22 mouse cellular contexts compared by ENCODE assay signal in the genomic region with DNA sequence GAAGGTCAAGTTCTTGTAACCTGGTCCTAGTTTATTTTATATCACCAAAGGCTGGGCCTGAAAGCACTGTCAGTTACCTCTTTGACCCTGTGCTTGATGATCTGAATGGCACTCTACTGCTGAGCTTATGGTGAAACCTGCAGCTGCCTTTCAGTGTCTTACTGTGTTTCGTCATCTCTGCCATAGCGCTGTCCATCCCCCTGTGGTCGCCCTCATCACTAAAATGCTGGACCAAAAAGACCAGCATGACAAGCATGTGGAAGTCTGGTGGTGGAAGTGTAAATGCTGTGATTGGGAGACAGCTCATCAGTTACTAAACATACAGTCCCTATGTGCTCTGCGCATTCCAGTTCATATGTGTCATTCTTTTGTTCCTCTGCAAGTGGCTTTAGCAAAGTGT. TPM values are rescaled to one million over a fixed set of nuclear protein-coding genes. Genes with fewer than 3 reads are reported as not detected.
DNase-seq lines count a peak whose midpoint lies in the region; ATAC-seq lines count a peak whose summit lies in the region.
"Had no signal": no experiment of that assay in that cellular context is flagged by ENCODE, and none has a peak within 500 bp of the region (broad histone marks: within the 10 kb centered on the region; RNA-seq: fewer than 3 reads in every experiment).

No protein-coding gene starts in this region.

- DNase-seq in 3T3-L1 (ENCODE audit: low read depth, low spot score): peak; percentile 36
- peak; percentile 50 for DNase-seq in 416B (ENCODE audit: low read depth)
- peak; percentile 22 for DNase-seq in ZHBTc4 (ENCODE audit: low read depth, low spot score)
- no peak for DNase-seq in gastrocnemius, postnatal 4 days (ENCODE audit: low spot score in 2 of 2)
- DNase-seq in right cerebral cortex, postnatal 36 days (ENCODE audit: low spot score in 2 of 2): no peak
- DNase-seq in kidney, postnatal 4 days: no peak
- DNase-seq: adrenal gland, postnatal 10 days; adrenal gland, postnatal 36 days; B cell, adult 2 months; cerebellum, adult 11 months; cerebellum, adult 2 months; cerebellum, adult 9-11 months; cerebellum, postnatal 25 days; forebrain, postnatal 0 days; gastrocnemius, postnatal 36 days; heart, adult 18-20 months; heart, postnatal 10 days; heart, postnatal 36 days had no signal

- peak; percentile 61 for ATAC-seq in granulocyte monocyte progenitor cell, adult 5-6 weeks (replicated peaks; ENCODE audit: poor library complexity, severe bottlenecking)
- no peak for ATAC-seq in frontal cortex, adult (ENCODE audit: low TSS enrichment)
- ATAC-seq: forebrain, embryonic 14.5 days; forebrain, postnatal 0 days; intestine, embryonic 15.5 days had no signal

RNA-seq across cellular contexts. Expression of gene Wdr92, which starts 9.6 kb away (rescaled TPM):
- 14.5 and 15.9 TPM in 2 replicates for total RNA-seq in granulocyte monocyte progenitor cell, adult 5-6 weeks (2014; fragmentation: Nextera tagmentation)
- 35.1 and 41.6 TPM in 2 replicates for total RNA-seq in granulocyte monocyte progenitor cell, adult 5-6 weeks (2017)
- total RNA-seq in gastrocnemius, postnatal 4 days (2021): 1 to 10 TPM; 8.9 to 9.6 TPM

RNA-seq across cellular contexts. Expression of gene Ppp3r1, which starts 13.2 kb away (rescaled TPM):
- 56.4 and 59.6 TPM in 2 replicates for total RNA-seq in granulocyte monocyte progenitor cell, adult 5-6 weeks (2014; fragmentation: Nextera tagmentation)
- 61.9 and 70.4 TPM in 2 replicates for total RNA-seq in granulocyte monocyte progenitor cell, adult 5-6 weeks (2017)
- 100 to 1,000 TPM; 121 to 124 TPM for total RNA-seq in gastrocnemius, postnatal 4 days (2021)

RNA-seq across cellular contexts. Expression of gene Pno1, which starts 39.1 kb away (rescaled TPM):
- total RNA-seq in granulocyte monocyte progenitor cell, adult 5-6 weeks (2014; fragmentation: Nextera tagmentation): 69.2 and 77.6 TPM in 2 replicates
- 121 and 133 TPM in 2 replicates for total RNA-seq in granulocyte monocyte progenitor cell, adult 5-6 weeks (2017)
- 10 to 100 TPM; 36.4 to 38.2 TPM for total RNA-seq in gastrocnemius, postnatal 4 days (2021)

Comparison
In these comparisons a context has a peak if more than half of its experiments do, and no peak if none do; other contexts are left out.
1. DNase-seq: peak in 3T3-L1 (single experiment), 416B (single experiment) and ZHBTc4 (single experiment); none in gastrocnemius, postnatal 4 days (0 of 2), right cerebral cortex, postnatal 36 days (0 of 2) and kidney, postnatal 4 days (0 of 2).